Mouse (Mus musculus): ENCODE measurements around the gene Tmem253. TPM values are rescaled to one million over a fixed set of nuclear protein-coding genes. Genes with fewer than 3 reads are reported as not detected.

Gene Tmem253
- polyA plus RNA-seq, 1 experiment from 2014 or later = 0.62 TPM

DNA sequence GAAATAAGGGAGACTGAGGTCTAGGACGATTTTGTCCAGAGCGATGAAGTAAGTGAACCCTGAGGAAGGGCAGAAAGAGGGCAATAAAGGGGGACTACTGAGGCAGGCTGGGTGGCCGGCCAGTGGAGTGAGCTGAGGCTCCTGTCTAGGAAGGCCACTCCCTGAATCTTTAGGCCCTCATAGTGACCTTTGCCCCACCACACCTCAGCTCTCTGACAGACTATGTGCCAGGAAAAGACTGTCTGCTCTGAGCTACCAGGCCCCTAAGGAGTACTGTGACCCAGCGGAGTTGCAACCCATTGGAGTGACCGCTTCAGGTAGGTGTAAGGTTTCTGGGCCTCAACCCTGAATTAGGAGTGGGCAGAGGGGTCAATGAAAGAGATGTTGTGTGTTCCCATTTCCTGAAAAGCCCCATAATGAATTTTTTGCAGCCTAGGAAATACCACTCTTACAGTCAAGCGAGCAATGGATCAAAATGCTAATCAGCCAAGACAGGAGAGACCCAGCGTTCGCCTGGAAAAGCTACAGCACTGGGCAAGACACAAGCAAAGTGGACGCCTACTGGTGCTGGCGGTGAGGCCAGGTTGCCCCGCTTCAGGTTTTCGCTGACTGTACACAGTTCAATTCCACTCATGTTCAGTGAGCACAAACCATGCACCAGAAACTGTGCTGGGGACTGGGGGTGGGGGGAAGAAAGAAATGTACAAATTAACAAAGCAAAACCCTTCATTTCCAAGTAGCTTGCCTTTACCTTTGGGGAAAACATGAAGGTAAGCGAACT, 1.4 kb downstream of the Tmem253 start:
- no peak overlapping the region for H3K4me2 ChIP-seq (replicated peaks; ENCODE audit: low read depth, low read length)
- no peaks in the 10 kb centered on the region for H3K36me3 ChIP-seq (ENCODE audit: control insufficient read depth, insufficient read depth, low read length)
- ATAC-seq (ENCODE audit: insufficient number of reproducible peaks, insufficient read depth, low FRiP score, low read depth) = no peak
- H3K27ac ChIP-seq (ENCODE audit: low read length) = peak overlapping the region; percentile 87; the same call in 1 of the 2 replicates
- no peak overlapping the region for H3K4me3 ChIP-seq (ENCODE audit: low read depth, low read length)
- H3K27me3 ChIP-seq (ENCODE audit: control insufficient read depth, insufficient read depth, low read length) = no peaks in the 10 kb centered on the region
- no peak overlapping the region for H3K9ac ChIP-seq (replicated peaks; ENCODE audit: low read depth, low read length)
- no peaks in the 10 kb centered on the region for H3K9me3 ChIP-seq (ENCODE audit: control insufficient read depth, low read depth, low read length)
- WGBS = 81% methylated on average over 13 of the region's 13 CpGs
- H3K4me1 ChIP-seq (ENCODE audit: control insufficient read depth, insufficient read depth, low read length) = peaks cover 27% of the 10 kb centered on the region

- Histone ChIP-seq H3K9me3 (ENCODE audit: control insufficient read depth, low read depth, low read length) (no peaks in the 10 kb centered on the region), H3K4me1 (ENCODE audit: control insufficient read depth, insufficient read depth, low read length) (peaks cover 31% of the 10 kb centered on the region), H3K36me3 (ENCODE audit: control insufficient read depth, insufficient read depth, low read length) (no peaks in the 10 kb centered on the region), H3K27me3 (ENCODE audit: control insufficient read depth, insufficient read depth, low read length) (no peaks in the 10 kb centered on the region), H3K4me2 (replicated peaks; ENCODE audit: low read depth, low read length) (no peak overlapping the region), H3K4me3 (ENCODE audit: low read depth, low read length) (no peak overlapping the region), H3K27ac (ENCODE audit: low read length) (no peak overlapping the region), H3K9ac (replicated peaks; ENCODE audit: low read depth, low read length) (no peak overlapping the region)
- no peak for ATAC-seq (ENCODE audit: insufficient number of reproducible peaks, insufficient read depth, low FRiP score, low read depth)
- 87% methylated on average over 4 of the region's 4 CpGs for WGBS
Observed at GRCm38 (mm10) chr14:52017662-52018061, 2.2 kb downstream of the Tmem253 start.

- Histone ChIP-seq H3K27ac (ENCODE audit: low read length) (peak overlapping the region; percentile 100; the same call in 1 of the 2 replicates), H3K36me3 (ENCODE audit: control insufficient read depth, insufficient read depth, low read length) (no peaks in the 10 kb centered on the region), H3K9me3 (ENCODE audit: control insufficient read depth, low read depth, low read length) (no peaks in the 10 kb centered on the region), H3K9ac (replicated peaks; ENCODE audit: low read depth, low read length) (peak overlapping the region; percentile 83; the same call in 1 of the 2 replicates), H3K4me3 (ENCODE audit: low read depth, low read length) (peak overlapping the region; percentile 55), H3K4me1 (ENCODE audit: control insufficient read depth, insufficient read depth, low read length) (peaks cover 36% of the 10 kb centered on the region), H3K27me3 (ENCODE audit: control insufficient read depth, insufficient read depth, low read length) (no peaks in the 10 kb centered on the region), H3K4me2 (replicated peaks; ENCODE audit: low read depth, low read length) (peak overlapping the region; percentile 66)
- ATAC-seq (ENCODE audit: insufficient number of reproducible peaks, insufficient read depth, low FRiP score, low read depth) = no peak
- WGBS = 85% methylated on average over 15 of the region's 15 CpGs
Observed at GRCm38 (mm10) chr14:52018248-52019050, 3.0 kb downstream of the Tmem253 start.

GRCm38 (mm10) chr14:52019051-52019589, 3.7 kb downstream of the Tmem253 start:
- ATAC-seq (ENCODE audit: insufficient number of reproducible peaks, insufficient read depth, low FRiP score, low read depth) = peak; percentile 4; the same call in 1 of the 2 replicates
- H3K4me1 ChIP-seq (ENCODE audit: control insufficient read depth, insufficient read depth, low read length) = peaks cover 37% of the 10 kb centered on the region
- 28% methylated on average over 12 of the region's 12 CpGs for WGBS

GRCm38 (mm10) chr14:52019590-52020340, 4.3 kb downstream of the Tmem253 start:
- peaks cover 37% of the 10 kb centered on the region for H3K4me1 ChIP-seq (ENCODE audit: control insufficient read depth, insufficient read depth, low read length)
- whole genome bisulfite sequencing = under 1% methylated on average over 73 of the region's 74 CpGs

More at GRCm38 (mm10) chr14:52019051-52019589, 3.7 kb downstream of the Tmem253 start:
- Histone ChIP-seq H3K27ac (ENCODE audit: low read length) (peak overlapping the region; percentile 100), H3K4me2 (replicated peaks; ENCODE audit: low read depth, low read length) (peak overlapping the region; percentile 66), H3K27me3 (ENCODE audit: control insufficient read depth, insufficient read depth, low read length) (no peaks in the 10 kb centered on the region), H3K9ac (replicated peaks; ENCODE audit: low read depth, low read length) (peak overlapping the region; percentile 83), H3K36me3 (ENCODE audit: control insufficient read depth, insufficient read depth, low read length) (no peaks in the 10 kb centered on the region), H3K4me3 (ENCODE audit: low read depth, low read length) (peak overlapping the region; percentile 55), H3K9me3 (ENCODE audit: control insufficient read depth, low read depth, low read length) (no peaks in the 10 kb centered on the region)

DNA sequence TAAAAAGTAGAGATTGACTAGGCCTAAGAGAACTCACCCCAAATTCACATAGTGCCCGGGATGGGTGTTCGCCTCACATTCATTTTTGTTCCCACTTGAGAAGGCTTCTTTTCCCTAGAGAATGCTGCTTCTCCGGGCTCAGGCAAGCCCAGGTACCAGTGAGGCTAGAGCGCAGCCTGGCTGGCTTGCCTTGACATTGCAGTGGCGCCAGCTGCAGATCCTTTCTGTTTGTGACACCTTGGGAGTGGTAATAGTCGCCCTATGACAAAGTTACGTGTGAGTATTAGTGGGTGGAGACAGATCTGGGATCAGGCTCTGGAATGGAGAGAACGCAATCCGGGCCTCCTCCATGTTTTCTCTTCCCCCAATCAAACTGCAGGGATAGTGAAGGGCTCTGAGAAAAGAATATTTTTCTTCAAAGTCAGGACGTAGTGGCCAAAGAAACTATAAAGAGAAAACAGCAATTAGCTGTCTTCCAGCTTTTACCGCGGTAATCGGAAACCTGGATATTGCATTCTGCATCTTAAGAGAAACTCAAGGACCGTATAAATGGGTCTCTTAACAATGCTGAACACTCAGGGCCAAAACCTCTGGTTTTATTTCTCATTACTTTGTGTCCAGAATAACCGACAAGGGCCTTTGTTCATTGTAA, 5.2 kb downstream of the Tmem253 start, which contains the start of gene Zfp219:
Zfp219 (minus strand) TSS at position 248 of the 652 bp plus-strand sequence.
- Histone ChIP-seq H3K27me3 (ENCODE audit: control insufficient read depth, insufficient read depth, low read length) (no peaks in the 10 kb centered on the region), H3K4me2 (replicated peaks; ENCODE audit: low read depth, low read length) (peak within 1 kb of the TSS; percentile 66), H3K9me3 (ENCODE audit: control insufficient read depth, low read depth, low read length) (no peaks in the 10 kb centered on the region), H3K4me3 (ENCODE audit: low read depth, low read length) (peak within 1 kb of the TSS; percentile 55), H3K36me3 (ENCODE audit: control insufficient read depth, insufficient read depth, low read length) (no peaks in the 10 kb centered on the region), H3K4me1 (ENCODE audit: control insufficient read depth, insufficient read depth, low read length) (peaks cover 31% of the 10 kb centered on the region), H3K27ac (ENCODE audit: low read length) (peak within 1 kb of the TSS; percentile 100), H3K9ac (replicated peaks; ENCODE audit: low read depth, low read length) (peak within 1 kb of the TSS; percentile 83)
- peak; percentile 73 for ATAC-seq (ENCODE audit: insufficient number of reproducible peaks, insufficient read depth, low FRiP score, low read depth)
- WGBS = 5% methylated on average over 15 of the region's 15 CpGs

More at GRCm38 (mm10) chr14:52019590-52020340, 4.3 kb downstream of the Tmem253 start:
- H3K4me3 ChIP-seq (ENCODE audit: low read depth, low read length) = peak overlapping the region; percentile 55
- no peaks in the 10 kb centered on the region for H3K36me3 ChIP-seq (ENCODE audit: control insufficient read depth, insufficient read depth, low read length)
- peak overlapping the region; percentile 66 for H3K4me2 ChIP-seq (replicated peaks; ENCODE audit: low read depth, low read length)
- peak overlapping the region; percentile 100 for H3K27ac ChIP-seq (ENCODE audit: low read length)
- peak; percentile 89 for ATAC-seq (ENCODE audit: insufficient number of reproducible peaks, insufficient read depth, low FRiP score, low read depth)
- no peaks in the 10 kb centered on the region for H3K9me3 ChIP-seq (ENCODE audit: control insufficient read depth, low read depth, low read length)
- H3K9ac ChIP-seq (replicated peaks; ENCODE audit: low read depth, low read length) = peak overlapping the region; percentile 83
- no peaks in the 10 kb centered on the region for H3K27me3 ChIP-seq (ENCODE audit: control insufficient read depth, insufficient read depth, low read length)

DNA sequence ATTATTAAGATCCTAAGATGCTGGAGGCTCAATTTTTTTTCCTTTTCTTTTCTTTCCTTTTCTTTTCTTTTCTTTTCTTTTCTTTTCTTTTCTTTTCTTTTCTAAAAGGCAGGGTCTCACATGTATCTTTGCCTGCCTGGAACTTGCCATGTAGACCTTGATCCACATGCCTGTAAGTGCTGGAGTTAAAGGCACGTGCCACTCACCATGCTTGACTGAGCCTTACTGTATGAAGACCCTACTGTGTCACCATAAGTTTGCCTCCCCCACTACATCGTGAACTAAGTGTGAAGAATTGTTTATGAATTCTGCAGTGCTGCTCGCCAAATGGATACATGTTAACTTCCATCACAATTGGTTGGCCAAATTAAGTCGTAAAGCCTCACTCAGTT, 5.7 kb downstream of the Tmem253 start:
- Histone ChIP-seq H3K27me3 (ENCODE audit: control insufficient read depth, insufficient read depth, low read length) (no peaks in the 10 kb centered on the region), H3K27ac (ENCODE audit: low read length) (peak overlapping the region; percentile 100), H3K36me3 (ENCODE audit: control insufficient read depth, insufficient read depth, low read length) (no peaks in the 10 kb centered on the region), H3K9ac (replicated peaks; ENCODE audit: low read depth, low read length) (0 out of 2 replicates have a peak overlapping the region, but pooled peaks have one; percentile 28), H3K4me1 (ENCODE audit: control insufficient read depth, insufficient read depth, low read length) (peaks cover 26% of the 10 kb centered on the region), H3K4me3 (ENCODE audit: low read depth, low read length) (peak overlapping the region; percentile 55; the same call in 1 of the 2 replicates), H3K4me2 (replicated peaks; ENCODE audit: low read depth, low read length) (peak overlapping the region; percentile 66), H3K9me3 (ENCODE audit: control insufficient read depth, low read depth, low read length) (no peaks in the 10 kb centered on the region)
- no peak for ATAC-seq (ENCODE audit: insufficient number of reproducible peaks, insufficient read depth, low FRiP score, low read depth)
- 59% methylated on average over 4 of the region's 4 CpGs for WGBS

Data from stomach, embryonic 14.5 days (tissue).